Mouse (Mus musculus) CD8-positive naive resting alpha-beta T cell, adult 2 months (primary cell): ENCODE results near the gene Dysf.
"Not testable (repeated sequence)": the region's sequence is repeated elsewhere in the genome, so short reads cannot be mapped to it uniquely, and the experiment has no call there.

Experiments used
- DNase-seq, 2 experiments: peaks; one replicate each; pipeline ENCODE4 v3.0.0; 2022; ENCODE audit warnings: low read depth in 2 of 2, low spot score in 2 of 2

Gene Dysf

DNA sequence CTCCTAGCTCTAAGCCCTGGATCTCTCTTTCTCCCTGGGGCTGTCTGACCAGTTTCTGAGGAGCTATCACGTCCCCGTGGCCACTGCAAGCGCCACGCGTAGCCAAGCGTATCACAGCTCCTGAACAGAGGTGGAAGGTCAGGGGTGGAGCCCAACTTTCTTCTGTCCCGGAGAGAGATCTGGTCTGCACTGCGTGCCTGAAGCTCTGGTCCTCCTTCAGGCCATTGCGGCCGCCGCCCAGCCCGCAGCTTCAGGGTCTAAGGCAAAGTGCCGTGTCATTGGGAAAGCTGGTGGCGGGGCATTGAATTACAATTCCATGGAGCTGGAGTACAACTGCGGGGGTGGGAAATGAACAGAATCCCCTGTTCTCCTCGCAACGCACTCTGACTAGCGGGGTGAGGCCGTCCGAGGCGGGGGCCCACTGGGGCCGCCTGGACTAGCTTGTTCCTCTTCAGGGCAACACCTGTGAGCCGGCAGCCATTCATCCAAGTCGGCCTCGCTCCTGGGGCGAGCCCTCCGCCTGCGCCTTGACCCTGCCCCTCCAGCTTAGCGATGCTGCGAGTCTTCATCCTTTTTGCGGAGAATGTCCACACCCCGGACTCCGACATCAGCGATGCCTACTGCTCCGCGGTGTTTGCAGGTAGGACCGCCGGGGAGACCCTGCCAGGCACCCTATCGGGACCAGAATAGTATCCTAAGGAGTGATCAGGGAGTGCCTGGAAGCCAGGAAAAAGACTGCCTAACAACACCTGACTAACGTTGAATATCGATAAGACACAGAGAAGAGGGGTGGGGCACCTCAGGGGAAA lies at the start of gene Dysf:
Gene Dysf, plus strand, starts transcription at position 228 of the 809 bp plus-strand sequence.
- no peak for DNase-seq

DNA sequence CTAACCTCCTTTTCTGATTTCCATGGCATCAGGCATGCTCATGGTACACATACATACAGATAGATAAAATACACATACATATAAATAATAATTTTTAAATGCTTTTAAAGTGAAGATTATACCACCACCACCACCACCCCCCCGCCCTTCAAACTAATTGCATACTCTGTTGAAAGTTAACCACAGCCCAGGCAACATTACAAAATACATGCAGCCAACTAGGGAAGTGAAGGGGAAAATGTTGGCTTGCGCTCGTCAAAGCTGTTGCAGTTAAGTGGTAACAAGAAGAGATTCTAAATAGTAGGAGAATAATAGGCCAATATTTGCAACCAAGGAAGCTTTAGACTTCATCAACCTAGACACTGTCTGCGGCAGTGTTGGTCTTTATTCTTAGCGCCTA lies 20.7 kb upstream of the Dysf start:
- DNase-seq: no peak

GRCm38 (mm10) chr6:84002716-84003115 lies 5.7 kb upstream of the Dysf start:
- no peak for DNase-seq

- DNase-seq: no peak
Measured at GRCm38 (mm10) chr6:84004295-84004694, 4.1 kb upstream of the Dysf start.

DNA sequence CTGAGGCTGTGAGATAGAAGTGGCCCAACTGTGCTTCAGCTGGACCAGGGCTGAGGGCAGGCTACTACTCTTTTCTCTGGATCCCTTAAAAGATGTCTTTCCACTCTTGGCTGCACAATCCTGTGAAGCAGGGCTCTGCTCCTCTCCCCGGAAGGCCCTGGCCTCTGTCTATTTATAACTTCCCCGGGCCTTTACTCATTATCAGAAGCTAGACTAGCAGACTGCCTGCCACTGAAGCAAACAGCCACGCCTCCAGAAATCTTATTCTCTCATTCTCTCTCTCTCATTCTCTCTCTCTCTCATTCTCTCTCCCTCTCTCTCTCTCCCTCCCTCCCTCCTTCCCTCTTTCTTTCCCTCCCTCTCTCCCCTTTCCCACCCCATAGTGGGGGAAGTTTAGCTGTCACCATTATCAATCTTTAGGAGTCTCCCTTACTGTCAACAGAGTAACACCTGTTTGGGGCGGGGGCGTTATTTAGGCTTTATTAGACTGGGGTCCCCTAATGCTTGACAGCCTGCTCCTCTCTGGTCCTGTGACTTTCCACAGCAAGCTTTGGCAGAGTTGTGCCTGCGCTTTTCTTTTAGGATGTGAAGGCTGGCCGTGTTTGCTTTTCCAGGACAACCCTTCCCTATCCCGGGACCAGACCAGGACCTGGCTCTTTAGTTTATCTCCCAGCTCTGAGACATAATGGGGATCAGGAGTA lies 932 bp downstream of the Dysf start:
- DNase-seq: no peak

DNA sequence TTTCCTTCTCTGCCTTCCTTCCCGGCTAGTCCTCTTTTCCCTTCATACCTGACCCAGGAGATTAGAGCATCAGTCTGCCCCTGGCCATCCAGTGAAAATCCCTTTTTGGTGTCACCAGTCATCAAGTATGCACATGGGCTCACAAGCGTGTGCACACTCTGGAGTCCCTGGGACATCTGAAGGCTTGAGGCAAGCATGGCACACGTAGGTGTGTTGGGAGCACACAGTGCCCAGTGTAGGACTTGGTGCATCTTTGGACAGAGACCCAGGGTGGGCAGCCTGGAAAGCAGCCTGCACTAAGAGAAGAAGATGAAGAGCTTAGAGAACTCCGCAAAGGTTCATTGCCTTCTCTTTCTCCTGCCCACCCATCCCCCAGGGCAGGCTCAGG lies 1.5 kb downstream of the Dysf start:
- DNase-seq: no peak

- no peak for DNase-seq
Measured at GRCm38 (mm10) chr6:84010303-84011225, 2.2 kb downstream of the Dysf start.

DNA sequence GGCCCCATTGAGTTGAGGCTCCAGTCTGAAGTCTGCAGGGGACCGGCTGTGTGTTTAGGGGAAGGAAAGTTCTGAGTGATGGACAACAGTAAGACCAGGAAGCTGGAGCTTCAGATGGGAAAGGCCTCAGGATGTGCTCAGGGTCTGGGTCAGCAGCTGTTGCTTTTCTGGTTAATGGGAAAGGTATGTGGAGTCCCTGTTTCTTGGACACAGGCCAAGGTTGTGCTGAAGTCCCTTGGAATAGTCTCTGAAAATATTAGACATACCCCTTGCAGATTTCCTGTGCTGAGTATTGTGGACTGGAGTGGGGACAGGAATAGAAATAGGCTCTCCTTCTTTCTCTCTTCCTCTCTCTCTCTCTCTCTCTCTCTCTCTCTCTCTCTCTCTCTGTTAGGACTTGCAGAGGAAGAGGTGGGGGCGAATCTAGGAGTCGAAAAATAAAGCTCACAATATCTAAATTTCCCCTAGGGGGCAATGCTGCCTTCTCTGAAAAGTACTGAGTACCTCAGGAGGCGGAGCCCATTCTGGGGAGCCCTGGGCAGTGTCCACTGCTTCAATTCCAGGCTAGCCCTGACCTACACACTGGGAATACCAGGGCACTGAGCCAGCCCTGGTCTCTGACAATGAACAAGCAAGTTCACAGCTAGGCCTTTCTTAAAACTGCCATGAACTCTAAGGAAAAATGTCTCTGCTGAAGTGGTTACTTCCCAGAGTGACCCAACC lies 6.7 kb downstream of the Dysf start:
- not testable (repeated sequence) for DNase-seq

- DNase-seq: no peak
Measured at GRCm38 (mm10) chr6:84016851-84017250, 8.5 kb downstream of the Dysf start.

DNA sequence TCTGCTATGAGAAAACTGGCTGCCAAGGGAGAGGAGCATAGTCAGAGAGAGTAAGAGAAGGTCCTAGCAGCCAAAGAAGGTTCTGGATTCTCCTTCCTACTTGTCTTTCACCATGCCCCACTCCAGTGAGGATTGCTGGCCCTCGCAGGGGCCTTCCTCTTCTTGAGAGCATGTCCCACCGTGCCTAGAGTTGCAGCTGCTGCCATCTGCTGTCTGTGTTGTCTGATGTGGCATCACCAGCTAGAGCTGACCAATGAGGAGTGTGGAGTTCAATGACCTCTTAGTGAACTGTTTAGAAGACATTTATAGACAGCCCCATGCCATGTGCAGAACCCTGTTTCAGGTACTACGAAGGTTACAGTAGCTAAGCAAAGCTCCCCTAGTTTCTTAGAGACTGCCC lies 9.0 kb downstream of the Dysf start:
- no peak for DNase-seq

GRCm38 (mm10) chr6:84018906-84019550 lies 10.6 kb downstream of the Dysf start:
- DNase-seq: no peak

DNA sequence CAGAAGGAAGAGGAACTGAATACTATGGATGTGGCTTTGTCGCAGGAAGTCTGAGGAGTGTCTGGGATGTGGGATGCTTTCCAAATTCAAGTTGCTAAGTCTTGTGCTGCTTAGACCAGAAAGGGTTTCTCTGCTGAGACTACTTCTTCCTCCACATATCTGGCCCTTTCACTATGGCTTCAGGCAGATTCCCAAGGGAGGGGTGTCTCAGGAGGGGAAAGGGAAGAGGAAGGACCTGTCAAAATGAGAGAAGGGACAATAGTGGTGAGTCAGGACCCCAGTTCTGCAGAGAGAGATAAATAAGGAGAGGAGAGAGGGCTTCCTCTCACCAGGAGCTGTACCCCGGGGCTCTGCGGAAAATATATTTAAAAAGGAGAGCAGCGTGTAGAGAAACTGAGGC lies 11.6 kb downstream of the Dysf start:
- DNase-seq: no peak

- no peak for DNase-seq
Measured at GRCm38 (mm10) chr6:84021990-84022389, 13.6 kb downstream of the Dysf start.

DNA sequence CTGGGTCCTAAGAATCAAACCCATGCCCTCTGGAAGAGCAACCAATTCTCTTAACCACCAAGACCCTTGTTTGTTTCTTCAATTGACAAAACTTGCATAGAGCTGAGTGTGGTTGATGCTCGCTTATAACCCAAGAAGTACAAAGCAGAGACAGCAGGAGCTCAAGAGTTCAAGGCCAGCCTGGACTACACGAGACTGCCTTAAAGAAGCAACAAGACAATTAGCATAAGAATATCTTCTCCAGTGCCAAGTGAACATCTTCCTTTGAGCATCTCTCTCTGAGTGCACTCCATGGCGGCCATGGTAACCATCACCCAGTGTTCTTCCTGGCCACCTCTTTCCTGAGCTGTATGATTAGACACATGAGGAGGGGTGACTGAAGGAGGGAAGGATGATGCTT lies 17.2 kb downstream of the Dysf start:
- no peak for DNase-seq

DNA sequence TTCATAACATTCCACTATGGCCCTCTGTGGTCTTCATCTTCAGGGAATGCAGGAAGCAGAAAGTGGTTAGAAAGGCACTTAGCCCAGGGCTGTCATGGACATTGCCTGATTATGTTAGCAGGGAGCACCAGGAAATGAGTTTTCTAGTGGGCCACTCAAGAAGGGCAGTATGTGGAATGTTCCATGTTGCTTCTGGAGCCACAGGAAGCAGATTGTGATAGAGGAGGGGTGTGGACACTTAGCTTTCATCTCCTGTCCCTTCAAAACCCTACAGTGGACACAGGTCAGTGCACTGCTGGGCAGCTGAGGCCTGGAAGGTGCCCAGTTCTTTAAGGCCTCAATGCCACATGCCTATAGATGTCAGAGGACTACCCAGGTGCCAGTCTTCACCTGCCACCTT lies 20.4 kb downstream of the Dysf start:
- no peak for DNase-seq

DNA sequence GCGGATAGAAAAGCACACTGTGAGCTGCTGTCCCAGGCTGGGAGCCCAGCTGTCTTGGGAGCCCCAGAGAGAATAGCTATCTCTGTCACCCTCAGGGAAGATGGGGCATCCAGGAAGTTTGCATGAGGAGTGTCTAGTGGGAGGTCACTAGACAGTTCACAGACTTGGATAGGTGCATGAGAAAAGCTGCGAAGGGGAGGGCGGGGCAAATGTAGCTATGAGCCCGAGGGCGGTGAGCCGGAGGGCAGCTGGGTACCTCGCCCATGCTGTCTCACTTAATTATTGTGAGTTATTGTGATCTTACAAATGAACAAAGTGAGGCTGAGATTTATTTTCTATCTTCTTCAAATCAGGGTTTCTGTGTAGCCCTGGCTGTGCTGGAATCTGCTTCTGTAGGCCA lies 21.4 kb downstream of the Dysf start:
- DNase-seq: no peak

DNA sequence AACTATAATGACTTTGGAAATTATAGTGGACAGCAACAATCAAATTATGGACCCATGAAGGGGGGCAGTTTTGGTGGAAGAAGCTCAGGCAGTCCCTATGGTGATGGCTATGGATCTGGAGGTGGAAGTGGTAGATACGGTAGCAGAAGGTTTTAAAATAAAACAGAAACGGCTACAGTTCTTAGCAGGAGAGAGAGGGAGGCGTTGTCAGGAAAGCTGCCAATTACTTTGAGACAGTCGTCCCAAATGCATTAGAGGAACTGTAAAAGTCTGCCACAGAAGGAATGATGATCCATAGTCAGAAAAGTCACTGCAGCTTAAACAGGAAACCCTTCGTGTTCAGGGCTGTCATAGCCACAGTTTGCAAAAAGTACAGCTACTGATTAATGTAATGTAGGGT lies 24.1 kb downstream of the Dysf start:
- DNase-seq: not testable (repeated sequence)

- DNase-seq: no peak
Measured at GRCm38 (mm10) chr6:84043251-84043940, 35.0 kb downstream of the Dysf start.

DNA sequence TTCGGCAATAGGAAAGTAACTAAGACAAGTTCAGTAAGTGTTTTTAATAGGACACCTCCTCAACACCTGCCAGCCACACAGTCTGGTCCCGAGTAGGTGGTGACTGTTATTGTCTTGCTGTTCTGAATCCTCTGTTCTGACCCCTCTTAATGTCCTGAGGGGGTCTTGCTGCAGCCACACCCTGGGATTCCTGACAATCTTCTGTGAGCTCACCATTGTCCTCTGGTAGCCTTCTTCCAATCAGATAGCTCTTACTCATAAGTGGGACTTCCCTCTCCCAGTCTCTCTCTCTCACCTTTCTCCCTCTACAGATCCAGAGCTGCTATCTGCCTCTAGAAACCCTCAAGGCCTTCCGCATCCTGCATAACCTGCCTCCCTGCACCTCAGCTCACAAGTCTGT lies 36.3 kb downstream of the Dysf start:
- no peak for DNase-seq

- no peak for DNase-seq
Measured at GRCm38 (mm10) chr6:84048856-84049255, 40.5 kb downstream of the Dysf start.
